Mouse (Mus musculus): ENCODE data around the gene Vps26b. TPM values are rescaled to one million over a fixed set of nuclear protein-coding genes. Genes with fewer than 3 reads are reported as not detected.

Gene Vps26b
- 30.5 and 32.4 TPM in 2 replicates for polyA plus RNA-seq (2015; fragmentation: Nextera tagmentation; extraction: Ambion mirVana)

GRCm38 (mm10) chr9:27029828-27030762, at the start of gene Vps26b, which contains the start of gene Ncapd3:
Gene Vps26b (minus strand): TSS chr9:27030065.
Gene Ncapd3 (plus strand): TSS chr9:27030175.
- Histone ChIP-seq H3K4me1 (peaks cover 44% of the 10 kb centered on the region), H3K9me3 (no peaks in the 10 kb centered on the region), H3K4me2 (peak within 1 kb of the TSS; percentile 90), H3K27me3 (no peaks in the 10 kb centered on the region), H3K27ac (peak within 1 kb of the TSS; percentile 94), H3K9ac (peak within 1 kb of the TSS; percentile 99), H3K4me3 (peak within 1 kb of the TSS; percentile 98), H3K36me3 (no peaks in the 10 kb centered on the region)
- WGBS = under 1% methylated on average over 71 of the region's 80 CpGs
- ATAC-seq (ENCODE audit: borderline replicate concordance, extremely low read depth, low FRiP score, low TSS enrichment) = peak; percentile 97

DNA sequence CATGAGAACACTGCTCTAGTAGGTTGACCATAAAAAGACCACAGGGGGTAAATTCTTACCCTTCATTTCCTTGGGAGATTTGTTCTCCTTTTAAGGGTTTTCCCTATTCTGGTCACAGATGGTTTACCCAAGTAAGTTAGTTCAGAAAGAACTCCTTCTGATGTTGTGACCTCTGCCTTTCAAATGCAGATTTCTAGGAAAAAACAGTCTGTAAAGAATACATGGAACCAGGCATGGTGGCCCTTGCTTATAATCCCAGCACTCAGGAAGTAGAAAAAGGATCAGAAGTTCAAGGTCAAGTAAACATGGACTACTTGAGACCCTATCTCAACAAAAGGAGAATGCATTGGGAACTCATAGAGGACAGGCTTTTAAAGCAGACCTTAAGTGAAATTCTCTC, 45.9 kb upstream of the Vps26b start:
- H3K4me2 ChIP-seq = no peak overlapping the region
- H3K27ac ChIP-seq = no peak overlapping the region
- H3K27me3 ChIP-seq = no peaks in the 10 kb centered on the region
- H3K4me3 ChIP-seq = no peak overlapping the region
- H3K9ac ChIP-seq = no peak overlapping the region
- H3K4me1 ChIP-seq = no peaks in the 10 kb centered on the region
- no peaks in the 10 kb centered on the region for H3K9me3 ChIP-seq
- no peak for ATAC-seq (ENCODE audit: borderline replicate concordance, extremely low read depth, low FRiP score, low TSS enrichment)
- peaks cover 77% of the 10 kb centered on the region for H3K36me3 ChIP-seq

DNA sequence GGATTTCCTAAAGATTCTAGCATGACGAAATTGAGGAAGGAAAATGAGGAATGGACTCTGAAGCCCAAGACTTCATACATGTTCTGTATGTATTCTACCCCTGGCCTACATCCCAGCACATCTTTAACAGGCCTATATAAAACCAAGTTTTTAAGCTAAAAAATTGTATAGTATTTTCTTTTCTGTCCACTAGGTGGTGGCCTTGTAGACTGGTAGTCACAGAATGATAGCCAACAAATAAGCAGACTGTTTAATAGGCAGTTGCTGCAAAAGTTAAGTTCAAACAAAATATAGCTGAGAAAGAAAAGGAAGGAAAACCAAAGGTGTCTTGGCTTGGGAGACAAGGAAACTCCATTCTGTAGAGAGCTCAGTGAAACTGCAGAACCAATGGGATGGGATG, 44.8 kb upstream of the Vps26b start:
- H3K27ac ChIP-seq = no peak overlapping the region
- no peaks in the 10 kb centered on the region for H3K4me1 ChIP-seq
- no peaks in the 10 kb centered on the region for H3K9me3 ChIP-seq
- no peaks in the 10 kb centered on the region for H3K27me3 ChIP-seq
- no peak overlapping the region for H3K4me3 ChIP-seq
- no peak for ATAC-seq (ENCODE audit: borderline replicate concordance, extremely low read depth, low FRiP score, low TSS enrichment)
- H3K36me3 ChIP-seq = peaks cover 78% of the 10 kb centered on the region
- WGBS = 74% methylated on average over 1 of the region's 1 CpGs
- no peak overlapping the region for H3K4me2 ChIP-seq
- no peak overlapping the region for H3K9ac ChIP-seq

- no peaks in the 10 kb centered on the region for H3K4me1 ChIP-seq
- no peaks in the 10 kb centered on the region for H3K27me3 ChIP-seq
- no peak overlapping the region for H3K27ac ChIP-seq
- H3K9me3 ChIP-seq = no peaks in the 10 kb centered on the region
- H3K4me2 ChIP-seq = no peak overlapping the region
- H3K9ac ChIP-seq = no peak overlapping the region
- 87% methylated on average over 4 of the region's 4 CpGs for WGBS
- no peak for ATAC-seq (ENCODE audit: borderline replicate concordance, extremely low read depth, low FRiP score, low TSS enrichment)
- H3K4me3 ChIP-seq = no peak overlapping the region
- peaks cover 82% of the 10 kb centered on the region for H3K36me3 ChIP-seq
Measured at GRCm38 (mm10) chr9:27070895-27071294, 41.0 kb upstream of the Vps26b start.

DNA sequence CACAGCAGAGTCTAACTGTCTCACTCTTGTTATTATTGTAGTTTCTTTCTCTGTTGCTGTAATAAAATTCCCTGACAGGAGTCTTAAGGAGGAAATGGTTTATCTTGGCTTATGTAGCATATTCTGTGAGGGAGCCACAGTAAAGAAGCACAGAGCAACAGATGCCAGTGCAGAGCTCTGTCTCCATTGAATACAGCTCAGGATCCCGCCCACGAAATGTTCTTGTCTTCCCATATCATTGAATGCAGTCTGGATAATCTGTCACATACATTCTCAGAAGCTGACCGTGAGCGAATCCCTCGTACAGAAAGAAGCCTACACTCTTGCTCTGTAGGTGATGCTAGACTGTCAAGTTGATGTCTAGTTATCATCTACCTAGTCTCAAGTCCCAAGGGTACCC, 28.5 kb upstream of the Vps26b start:
- Histone ChIP-seq H3K4me3 (no peak overlapping the region), H3K4me1 (no peaks in the 10 kb centered on the region), H3K27ac (no peak overlapping the region), H3K9ac (no peak overlapping the region), H3K4me2 (no peak overlapping the region), H3K9me3 (no peaks in the 10 kb centered on the region), H3K36me3 (peaks cover 88% of the 10 kb centered on the region), H3K27me3 (no peaks in the 10 kb centered on the region)
- 94% methylated on average over 5 of the region's 5 CpGs for WGBS
- ATAC-seq (ENCODE audit: borderline replicate concordance, extremely low read depth, low FRiP score, low TSS enrichment) = no peak

DNA sequence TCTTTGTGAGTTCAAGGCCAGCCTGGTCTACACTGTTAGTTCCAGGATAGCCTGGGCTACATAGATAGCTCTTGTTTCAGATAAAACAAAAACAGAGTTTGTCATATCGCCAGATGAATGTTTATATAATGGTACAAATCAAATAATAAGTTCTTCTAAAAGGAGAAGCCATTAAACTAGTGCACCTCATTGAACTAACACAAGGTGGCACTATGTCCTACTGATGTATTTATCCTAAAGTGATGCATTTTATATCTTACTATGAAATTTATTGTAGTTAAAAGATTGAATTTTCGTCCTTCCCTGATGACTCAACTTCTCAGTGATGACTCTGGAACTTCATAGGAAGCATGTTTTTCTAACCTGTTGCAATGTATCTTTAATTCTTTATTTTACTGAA, 19.6 kb upstream of the Vps26b start:
- no peaks in the 10 kb centered on the region for H3K4me1 ChIP-seq
- H3K4me3 ChIP-seq = no peak overlapping the region
- H3K9ac ChIP-seq = no peak overlapping the region
- WGBS = 77% methylated on average over 2 of the region's 2 CpGs
- no peak overlapping the region for H3K27ac ChIP-seq
- H3K4me2 ChIP-seq = no peak overlapping the region
- H3K9me3 ChIP-seq = no peaks in the 10 kb centered on the region
- peaks cover 88% of the 10 kb centered on the region for H3K36me3 ChIP-seq
- ATAC-seq (ENCODE audit: borderline replicate concordance, extremely low read depth, low FRiP score, low TSS enrichment) = no peak
- no peaks in the 10 kb centered on the region for H3K27me3 ChIP-seq

GRCm38 (mm10) chr9:27043892-27044291, 14.0 kb upstream of the Vps26b start:
- H3K27ac ChIP-seq = no peak overlapping the region
- H3K36me3 ChIP-seq = peaks cover 92% of the 10 kb centered on the region
- no peak overlapping the region for H3K4me2 ChIP-seq
- H3K4me1 ChIP-seq = no peaks in the 10 kb centered on the region
- H3K9me3 ChIP-seq = no peaks in the 10 kb centered on the region
- WGBS = 86% methylated on average over 5 of the region's 5 CpGs
- H3K4me3 ChIP-seq = no peak overlapping the region
- no peak overlapping the region for H3K9ac ChIP-seq
- H3K27me3 ChIP-seq = no peaks in the 10 kb centered on the region
- no peak for ATAC-seq (ENCODE audit: borderline replicate concordance, extremely low read depth, low FRiP score, low TSS enrichment)

- Histone ChIP-seq H3K4me2 (peak overlapping the region; percentile 90), H3K4me1 (peaks cover 44% of the 10 kb centered on the region), H3K36me3 (no peaks in the 10 kb centered on the region), H3K27ac (no peak overlapping the region), H3K4me3 (peak overlapping the region; percentile 98), H3K9me3 (no peaks in the 10 kb centered on the region), H3K27me3 (no peaks in the 10 kb centered on the region), H3K9ac (peak overlapping the region; percentile 99)
- WGBS = 2% methylated on average over 17 of the region's 17 CpGs
- ATAC-seq (ENCODE audit: borderline replicate concordance, extremely low read depth, low FRiP score, low TSS enrichment) = peak; percentile 39; the same call in 1 of the 2 replicates
Measured at GRCm38 (mm10) chr9:27030763-27031100, 867 bp upstream of the Vps26b start.

- H3K36me3 ChIP-seq = no peaks in the 10 kb centered on the region
- peak overlapping the region; percentile 98 for H3K4me3 ChIP-seq
- peak overlapping the region; percentile 90 for H3K4me2 ChIP-seq
- peaks cover 44% of the 10 kb centered on the region for H3K4me1 ChIP-seq
- H3K27me3 ChIP-seq = no peaks in the 10 kb centered on the region
- H3K9ac ChIP-seq = peak overlapping the region; percentile 99
- under 1% methylated on average over 52 of the region's 52 CpGs for WGBS
- ATAC-seq (ENCODE audit: borderline replicate concordance, extremely low read depth, low FRiP score, low TSS enrichment) = no peak
- H3K9me3 ChIP-seq = no peaks in the 10 kb centered on the region
- H3K27ac ChIP-seq = peak overlapping the region; percentile 94
Measured at GRCm38 (mm10) chr9:27029022-27029827, 640 bp downstream of the Vps26b start.

- Histone ChIP-seq H3K4me3 (no peak overlapping the region), H3K27me3 (no peaks in the 10 kb centered on the region), H3K9ac (no peak overlapping the region), H3K4me2 (peak overlapping the region; percentile 90; the same call in 1 of the 2 replicates), H3K4me1 (peaks cover 35% of the 10 kb centered on the region), H3K27ac (no peak overlapping the region), H3K9me3 (no peaks in the 10 kb centered on the region), H3K36me3 (0 out of 2 replicates have a peak, but pooled peaks cover 4% of the 10 kb centered on the region)
- ATAC-seq (ENCODE audit: borderline replicate concordance, extremely low read depth, low FRiP score, low TSS enrichment) = no peak
- WGBS = 71% methylated on average over 1 of the region's 1 CpGs
Measured at GRCm38 (mm10) chr9:27026708-27027107, 3.2 kb downstream of the Vps26b start.

GRCm38 (mm10) chr9:27023681-27024080, 6.2 kb downstream of the Vps26b start:
- H3K4me1 ChIP-seq = peaks cover 24% of the 10 kb centered on the region

DNA sequence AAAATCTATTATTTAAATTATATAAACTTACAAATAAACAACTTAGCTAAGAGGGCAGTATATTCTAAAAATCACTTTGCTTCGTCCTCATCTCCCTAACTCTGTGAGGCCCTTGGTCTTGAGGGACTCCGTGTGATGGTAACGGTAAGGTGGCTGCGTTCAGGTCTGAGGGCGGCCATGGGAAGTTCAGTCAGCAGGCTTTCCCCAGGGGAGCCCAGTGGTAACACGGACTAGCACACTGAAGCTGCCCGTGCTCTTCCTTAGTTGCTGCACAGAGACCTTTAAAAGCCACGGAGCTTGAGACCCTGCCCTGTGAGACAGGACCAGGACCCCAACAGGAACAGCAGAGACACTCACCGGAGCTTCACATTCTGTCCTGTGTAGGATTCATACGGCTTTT, 10.9 kb downstream of the Vps26b start:
- Histone ChIP-seq H3K9ac (no peak overlapping the region), H3K27ac (no peak overlapping the region), H3K9me3 (no peaks in the 10 kb centered on the region), H3K36me3 (peaks cover 50% of the 10 kb centered on the region), H3K4me3 (no peak overlapping the region), H3K27me3 (no peaks in the 10 kb centered on the region), H3K4me1 (no peaks in the 10 kb centered on the region), H3K4me2 (no peak overlapping the region)
- ATAC-seq (ENCODE audit: borderline replicate concordance, extremely low read depth, low FRiP score, low TSS enrichment) = no peak
- WGBS = 92% methylated on average over 10 of the region's 10 CpGs

More at GRCm38 (mm10) chr9:27023681-27024080, 6.2 kb downstream of the Vps26b start:
- H3K9ac ChIP-seq = no peak overlapping the region
- H3K4me2 ChIP-seq = no peak overlapping the region
- no peaks in the 10 kb centered on the region for H3K9me3 ChIP-seq
- ATAC-seq (ENCODE audit: borderline replicate concordance, extremely low read depth, low FRiP score, low TSS enrichment) = no peak
- H3K36me3 ChIP-seq = peaks cover 10% of the 10 kb centered on the region; the same call in 1 of the 2 replicates
- H3K27me3 ChIP-seq = no peaks in the 10 kb centered on the region
- 81% methylated on average over 4 of the region's 4 CpGs for WGBS
- no peak overlapping the region for H3K27ac ChIP-seq
- H3K4me3 ChIP-seq = no peak overlapping the region

Data from lung, embryonic 15.5 days (tissue).